Mouse (Mus musculus) CH12.LX (cell line): ENCODE measurements around the gene Pde9a. TPM values are rescaled to one million over a fixed set of nuclear protein-coding genes. Genes with fewer than 3 reads are reported as not detected.

ENCODE experiments used
- DNase-seq: peaks from one replicate; pipeline ENCODE4 v3.0.0-alpha.2; 2013; ENCODE audit errors: extremely low read depth
- H3K27ac ChIP-seq: 2 replicates; pipeline ENCODE4 v1.5.1; 2012; ENCODE audit warnings: low read depth, mild to moderate bottlenecking, control low read depth, moderate library complexity; ENCODE audit not compliant: insufficient read depth
- H3K27me3 ChIP-seq: replicated peaks from 2 replicates; pipeline ENCODE3; 2012; ENCODE audit warnings: inconsistent platforms
- H3K36me3 ChIP-seq, 2 experiments: replicated peaks in 1 of 2; 2 replicates each; pipeline versions ENCODE3 to v1.6.1; 2012; ENCODE audit warnings: inconsistent platforms in 1 of 2, low read length in 1 of 2, mild to moderate bottlenecking in 1 of 2, mixed read lengths in 1 of 2, moderate library complexity in 1 of 2; ENCODE audit not compliant: control insufficient read depth in 1 of 2, insufficient read depth in 1 of 2
- H3K4me1 ChIP-seq, 2 experiments: 2 replicates each; pipeline ENCODE4 v1.6.1; 2012; ENCODE audit warnings: inconsistent platforms in 1 of 2, moderate library complexity in 1 of 2; ENCODE audit not compliant: insufficient read depth in 2 of 2, control insufficient read depth in 1 of 2
- H3K4me2 ChIP-seq: 2 replicates; pipeline ENCODE4 v1.6.1; 2012; ENCODE audit warnings: low read depth, mild to moderate bottlenecking, control low read depth; ENCODE audit not compliant: poor library complexity, insufficient read depth, severe bottlenecking
- H3K4me3 ChIP-seq, 3 experiments: fragments of 150-350 bp in 1 of 3; sonication (generic) in 1 of 3; replicated peaks in 1 of 3; 2 replicates each; pipeline versions ENCODE3 to v1.5.1; 2011 to 2012; ENCODE audit warnings: low read depth in 2 of 3, low read length in 2 of 3, mild to moderate bottlenecking in 2 of 3, moderate library complexity in 2 of 3, control low read depth in 1 of 3, improper control_type of control experiment in 1 of 3, inconsistent platforms in 1 of 3, mixed read lengths in 1 of 3; ENCODE audit not compliant: poor library complexity in 1 of 3
- H3K79me2 ChIP-seq: replicated peaks from 2 replicates; pipeline ENCODE4 v1.6.1; 2012; ENCODE audit warnings: mild to moderate bottlenecking, moderate library complexity; ENCODE audit not compliant: control insufficient read depth, poor library complexity, insufficient read depth, severe bottlenecking; ENCODE audit errors: extremely low read depth
- H3K9ac ChIP-seq: 2 replicates; pipeline ENCODE4 v1.6.1; 2012; ENCODE audit warnings: low read depth, mild to moderate bottlenecking, control low read depth, moderate library complexity; ENCODE audit not compliant: insufficient read depth
- H3K9me3 ChIP-seq: replicated peaks from 2 replicates; pipeline ENCODE3; 2012; ENCODE audit warnings: low read length, inconsistent platforms, mixed read lengths
- CTCF ChIP-seq, 2 experiments: IDR thresholded peaks in 1 of 2; conservative IDR thresholded peaks in 1 of 2; 2 replicates each; pipeline ENCODE4 v1.5.1; 2011 to 2012; ENCODE audit warnings: low read depth in 2 of 2, low read length in 2 of 2, improper control_type of control experiment in 1 of 2, inconsistent platforms in 1 of 2, mild to moderate bottlenecking in 1 of 2, moderate library complexity in 1 of 2
- EP300 ChIP-seq: IDR thresholded peaks from 2 replicates; pipeline ENCODE4 v1.6.1; 2011; ENCODE audit warnings: low read length, improper control_type of control experiment
- HCFC1 ChIP-seq: IDR thresholded peaks from 2 replicates; pipeline ENCODE4 v1.6.1; 2012; ENCODE audit warnings: low read depth, mild to moderate bottlenecking, inconsistent platforms, low read length, improper control_type of control experiment
- JUND ChIP-seq: conservative IDR thresholded peaks from 2 replicates; pipeline ENCODE4 v1.6.1; 2011; ENCODE audit warnings: low read depth, low read length, improper control_type of control experiment
- KAT2A ChIP-seq: IDR thresholded peaks from 2 replicates; pipeline ENCODE4 v1.6.1; 2012; ENCODE audit warnings: low read length, improper control_type of control experiment, inconsistent platforms; ENCODE audit not compliant: insufficient replicate concordance
- MAFK ChIP-seq: IDR thresholded peaks from 2 replicates; pipeline ENCODE4 v1.6.1; 2011; ENCODE audit warnings: low read length, improper control_type of control experiment; ENCODE audit not compliant: insufficient replicate concordance
- MEF2A ChIP-seq: IDR thresholded peaks from 2 replicates; pipeline ENCODE4 v1.6.1; 2014; ENCODE audit warnings: low read depth, mild to moderate bottlenecking, inconsistent platforms, low read length, improper control_type of control experiment, borderline replicate concordance
- MYC ChIP-seq: IDR thresholded peaks from 2 replicates; pipeline ENCODE4 v1.6.1; 2011; ENCODE audit warnings: low read depth, mild to moderate bottlenecking, improper control_type of control experiment, low read length
- NELFE ChIP-seq: IDR thresholded peaks from 2 replicates; pipeline ENCODE4 v1.6.1; 2011; ENCODE audit warnings: low read depth, low read length, improper control_type of control experiment
- POLR2A ChIP-seq: IDR thresholded peaks from 2 replicates; pipeline ENCODE4 v1.6.1; 2011; ENCODE audit warnings: low read depth, mild to moderate bottlenecking, improper control_type of control experiment, low read length
- TBP ChIP-seq: conservative IDR thresholded peaks from 2 replicates; pipeline ENCODE4 v1.6.1; 2011; ENCODE audit warnings: low read depth, low read length, improper control_type of control experiment
- UBTF ChIP-seq: IDR thresholded peaks from 2 replicates; pipeline ENCODE4 v1.6.1; 2012; ENCODE audit warnings: low read depth, mild to moderate bottlenecking, inconsistent platforms, low read length, improper control_type of control experiment, moderate library complexity
- USF1 ChIP-seq: IDR thresholded peaks from 2 replicates; pipeline ENCODE4 v1.6.1; 2014; ENCODE audit warnings: low read depth, mild to moderate bottlenecking, inconsistent platforms, low read length, improper control_type of control experiment
- ZNF384 ChIP-seq: IDR thresholded peaks from 2 replicates; pipeline ENCODE4 v1.6.1; 2012; ENCODE audit warnings: low read depth, low read length, improper control_type of control experiment, inconsistent platforms
- dilution Hi-C: fragments of 300-500 bp; cut with MboI; formaldehyde crosslinking; loops from 2 replicates; pipeline ENCODE4 v1.14.3; 2020; ENCODE audit warnings: low sequenced_read_pairs; ENCODE audit not compliant: extremely low pct_unique_long_range_greater_than_20kb, extremely low pct_ligation_motif_present
- in situ Hi-C: fragments of 300-500 bp; cut with MboI; formaldehyde crosslinking; loops from 3 replicates; pipeline ENCODE4 v1.14.3; 2019; ENCODE audit warnings: low sequenced_read_pairs, low pct_ligation_motif_present, low pct_unique_long_range_greater_than_20kb, mixed read lengths
- polyA plus RNA-seq: library from polyadenylated mRNA; unstranded; fragments of >175 nt; gene quantifications from 2 replicates; pipeline ENCODE4 v1.2.1, GENCODE M21; 2012; ENCODE audit warnings: low read depth; ENCODE audit not compliant: insufficient read length
- total RNA-seq, 2 experiments: library from RNA; depleted of rRNA; stranded (reverse); fragments of 300-350 nt in 1 of 2; fragments of >200 nt in 1 of 2; gene quantifications; 2 replicates each; pipeline ENCODE4 v1.2.3; 2012 to 2014

Gene Pde9a
- total RNA-seq (2012; rRNA removed): not detected in 2 replicates
- total RNA-seq (2014; rRNA removed): not detected in 2 replicates
- polyA plus RNA-seq: not detected in 2 replicates

- dilution Hi-C loops (no loop called here), in situ Hi-C loops (no loop called here)
- peak; percentile 16 for DNase-seq
- Histone ChIP-seq H3K4me2 (peak within 1 kb of the TSS; percentile 73), H3K4me1 (no peaks in the 10 kb centered on the region), H3K27me3 (peaks cover 87% of the 10 kb centered on the region), H3K36me3 (no peaks in the 10 kb centered on the region), H3K79me2 (no peaks in the 10 kb centered on the region), H3K4me3 (peak within 1 kb of the TSS in 1 of 3 experiments; percentile 27), H3K9me3 (no peaks in the 10 kb centered on the region), H3K9ac (no peak within 1 kb of the TSS), H3K27ac (no peak within 1 kb of the TSS)
- no peak for TF ChIP-seq KAT2A
- no peak for TF ChIP-seq EP300
- no peak for TF ChIP-seq NELFE
Measured at GRCm38 (mm10) chr17:31385671-31386665, at the start of gene Pde9a. Gene Pde9a (plus strand): TSS chr17:31386210.

GRCm38 (mm10) chr17:31339769-31340168 lies 46.2 kb upstream of the Pde9a start:
- no peak overlapping the region for H3K27ac ChIP-seq
- no peak for TF ChIP-seq JUND
- TF ChIP-seq CTCF (conservative IDR thresholded peaks at IDR 0.05 in 1 of 2, IDR thresholded peaks at IDR 0.05 in 1 of 2; ENCODE audit: low read depth in 2 of 2, low read length in 2 of 2): no peak
- TF ChIP-seq ZNF384: no peak
- TF ChIP-seq MYC: no peak
- TF ChIP-seq HCFC1: no peak
- TF ChIP-seq USF1: no peak
- TF ChIP-seq MEF2A: no peak
- no peak for TF ChIP-seq TBP
- TF ChIP-seq MAFK: no peak
- no peak for TF ChIP-seq UBTF
- TF ChIP-seq EP300: no peak
- no peak for TF ChIP-seq POLR2A
- H3K79me2 ChIP-seq: no peaks in the 10 kb centered on the region
- no peak overlapping the region for H3K4me2 ChIP-seq
- H3K36me3 ChIP-seq: peaks cover 3 to 9% of the 10 kb centered on the region in 2 experiments
- no peak overlapping the region for H3K4me3 ChIP-seq
- H3K9me3 ChIP-seq: no peaks in the 10 kb centered on the region
- no peaks in the 10 kb centered on the region for H3K27me3 ChIP-seq
- in situ Hi-C loops (no loop called here), dilution Hi-C loops (no loop called here)
- H3K4me1 ChIP-seq: peaks cover 5 to 19% of the 10 kb centered on the region in 2 experiments; a peak in 3 of 4 replicates
- no peak for DNase-seq
- H3K9ac ChIP-seq: no peak overlapping the region
